Mouse (Mus musculus) megakaryocyte progenitor cell, adult 5-6 weeks (primary cell): Measurements from ENCODE around the gene Prdm1. TPM values are rescaled to one million over a fixed set of nuclear protein-coding genes. Genes with fewer than 3 reads are reported as not detected.
A peak's percentile ranks its signal among the peaks of the same experiment; 100 is the strongest.

Source experiments
- ATAC-seq: replicated peaks from 2 replicates; pipeline ENCODE4 v1.8.0; 2016; ENCODE audit warnings: mild to moderate bottlenecking, moderate TSS enrichment, inconsistent platforms; ENCODE audit not compliant: poor library complexity
- total RNA-seq, 2 experiments: library from RNA; stranded (forward) in 1 of 2; stranded (reverse) in 1 of 2; fragments of 157-497, 149-512 nt in 1 of 2; fragments of 200-1000 nt in 1 of 2; gene quantifications; 2 replicates each; pipeline versions ENCODE4 v1.2.3 to v1.2.4; 2015 to 2017

Prdm1 gene
- total RNA-seq, 2 experiments from 2014 or later: 0.08 to 0.25 TPM

DNA sequence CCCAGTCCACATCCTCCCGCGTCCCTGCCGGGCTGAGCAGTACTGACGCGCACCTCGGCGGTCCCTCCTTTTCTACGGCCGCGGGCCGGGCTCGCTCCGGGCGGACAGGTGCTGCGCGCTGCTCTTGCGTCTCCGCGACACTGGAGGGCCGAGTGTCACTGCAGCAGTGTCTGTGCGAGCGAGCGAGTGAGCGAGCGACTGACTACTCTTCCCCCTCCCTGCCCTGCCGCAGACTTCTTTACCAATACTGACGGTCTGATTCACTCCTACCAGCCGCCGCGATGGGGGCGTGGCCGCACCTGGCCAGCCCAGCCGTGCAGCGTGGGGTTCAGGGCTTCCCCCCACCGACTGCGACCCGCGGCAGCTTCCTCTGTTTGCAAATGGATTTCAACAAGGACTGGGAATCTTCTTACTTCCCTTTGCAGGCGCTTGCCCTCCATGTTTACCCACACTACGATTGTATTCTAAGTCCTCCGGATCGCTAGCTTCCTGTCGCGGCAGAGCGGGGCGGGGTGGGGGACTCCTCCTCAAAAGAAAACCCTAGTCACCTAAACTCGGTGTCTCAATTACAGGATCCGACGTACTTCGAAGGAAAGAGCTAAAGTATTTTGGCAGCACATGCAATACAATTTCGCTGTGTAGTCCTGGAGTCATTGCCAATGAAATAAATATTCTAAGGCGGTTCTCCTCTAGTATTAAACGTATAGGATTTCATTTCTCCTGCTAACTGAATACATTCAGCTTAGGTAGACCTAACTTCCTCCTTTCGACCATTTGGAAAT lies 69.6 kb downstream of the Prdm1 start:
- peak; percentile 88 for ATAC-seq

DNA sequence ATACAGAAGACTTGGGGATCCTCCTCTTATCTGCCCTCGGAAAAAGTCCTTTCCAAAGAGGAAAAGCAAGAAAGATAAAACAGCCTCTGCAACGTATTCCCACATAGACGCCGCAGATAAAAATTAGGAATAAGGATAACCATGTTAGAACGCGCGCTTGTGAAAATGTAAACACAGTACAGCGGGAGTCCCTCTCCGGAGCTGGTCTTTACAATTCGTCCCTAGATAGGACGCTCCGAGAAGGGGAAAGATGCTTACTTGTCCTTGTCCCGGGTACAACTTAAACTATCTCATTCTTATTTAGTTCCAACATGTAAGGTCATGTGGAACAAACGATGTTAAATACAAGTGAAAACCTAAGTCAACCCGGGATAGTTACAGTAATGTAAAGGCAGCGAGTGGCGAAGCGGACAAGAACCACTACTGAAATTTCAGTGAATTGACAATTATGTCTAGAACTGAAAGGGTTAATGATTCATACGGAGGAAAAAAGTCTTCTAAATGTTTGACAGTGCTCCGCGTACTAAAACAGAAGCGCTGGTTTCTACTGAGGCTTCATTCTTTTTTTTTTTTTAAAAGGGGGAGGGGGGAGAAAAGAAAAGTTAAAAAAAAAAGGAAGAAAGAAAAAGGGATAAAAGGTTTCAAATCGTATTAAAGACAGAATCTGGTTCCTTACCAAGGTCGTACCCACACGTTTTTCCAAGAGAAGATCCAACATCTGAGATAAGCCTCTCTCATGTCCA lies 70.3 kb downstream of the Prdm1 start:
- ATAC-seq: no peak

DNA sequence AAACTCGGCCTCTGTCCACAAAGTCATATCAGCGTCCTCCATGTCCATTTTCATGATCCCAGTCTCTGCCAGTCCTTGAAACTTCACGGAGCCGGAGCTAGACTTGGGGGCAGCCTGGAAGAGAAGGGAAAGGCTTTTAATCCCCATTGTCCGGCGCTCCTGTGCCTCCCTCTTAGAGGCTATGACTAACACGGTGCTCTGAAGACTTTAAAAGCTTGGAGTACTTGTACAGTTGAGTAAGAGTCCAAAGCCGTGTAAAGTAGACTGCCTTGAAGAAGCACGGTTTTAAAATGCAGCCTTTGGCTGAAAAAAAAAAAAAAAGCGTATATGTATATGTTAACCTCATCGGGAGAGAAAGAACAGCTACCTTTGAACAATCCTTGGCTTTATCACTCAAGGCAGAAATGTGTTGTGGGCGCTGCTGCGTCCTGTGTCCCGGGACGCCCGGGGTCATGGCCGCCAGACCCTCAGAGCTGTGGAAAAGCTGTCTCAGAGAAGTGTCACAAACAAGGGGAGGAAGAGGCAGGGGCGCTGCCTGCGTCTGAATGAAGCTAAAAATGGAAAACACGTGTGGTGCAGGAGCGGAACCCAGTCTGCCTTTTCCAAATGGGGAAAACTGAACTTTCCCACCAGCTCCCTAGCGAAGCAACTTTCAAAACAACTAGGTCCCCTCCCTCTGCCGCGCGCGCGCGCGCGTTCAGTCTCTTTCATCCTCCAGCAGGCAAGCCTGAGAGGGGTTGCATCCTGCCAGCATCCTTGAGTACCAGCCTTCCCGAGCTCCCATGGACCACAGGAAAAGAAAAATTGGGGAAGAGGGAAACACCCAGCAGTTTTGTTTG lies 71.3 kb downstream of the Prdm1 start:
- no peak for ATAC-seq

DNA sequence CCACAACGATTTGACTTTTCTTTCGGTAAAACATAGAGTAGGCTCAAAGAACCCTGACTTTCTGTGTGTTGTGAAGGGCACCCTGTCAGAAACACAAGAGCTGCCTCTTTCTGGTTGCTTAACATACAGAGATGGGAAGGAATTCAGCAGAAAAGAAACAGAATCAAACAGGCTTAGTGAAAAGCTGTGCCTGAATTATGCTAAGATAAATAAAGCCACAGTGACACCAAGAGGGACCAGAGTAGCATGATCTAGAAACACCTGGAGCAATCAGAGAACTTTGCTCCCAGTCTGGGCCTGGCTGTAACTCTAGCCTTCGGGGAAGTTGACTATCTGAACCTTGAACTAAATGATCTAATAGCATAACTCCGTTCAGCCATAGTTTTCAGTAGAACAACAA lies 73.5 kb downstream of the Prdm1 start:
- ATAC-seq: no peak

- no peak for ATAC-seq
Measured at GRCm38 (mm10) chr10:44454111-44454510, 74.2 kb downstream of the Prdm1 start.

DNA sequence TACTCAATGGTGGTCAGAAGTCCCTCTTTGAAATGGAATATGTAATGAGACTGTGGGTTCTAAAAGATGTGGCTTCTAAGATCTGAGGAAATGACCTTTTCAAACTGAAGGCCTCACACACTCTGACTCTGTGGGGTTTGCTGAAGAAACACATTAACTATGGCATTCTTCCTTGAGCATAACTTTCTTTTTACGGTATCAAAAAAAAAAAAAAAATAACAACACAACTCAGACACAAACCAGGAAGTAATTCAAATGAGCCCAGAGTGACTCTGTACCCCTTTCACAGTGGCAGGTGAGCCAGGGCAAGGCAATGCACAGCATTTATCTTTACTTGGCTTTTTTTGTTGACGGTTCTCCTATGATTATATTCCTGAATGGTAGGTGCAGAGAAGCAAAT lies 77.5 kb downstream of the Prdm1 start:
- no peak for ATAC-seq

- no peak for ATAC-seq
Measured at GRCm38 (mm10) chr10:44450108-44450507, 78.2 kb downstream of the Prdm1 start.

- ATAC-seq: peak; percentile 37
Measured at GRCm38 (mm10) chr10:44449666-44450065, 78.6 kb downstream of the Prdm1 start.

DNA sequence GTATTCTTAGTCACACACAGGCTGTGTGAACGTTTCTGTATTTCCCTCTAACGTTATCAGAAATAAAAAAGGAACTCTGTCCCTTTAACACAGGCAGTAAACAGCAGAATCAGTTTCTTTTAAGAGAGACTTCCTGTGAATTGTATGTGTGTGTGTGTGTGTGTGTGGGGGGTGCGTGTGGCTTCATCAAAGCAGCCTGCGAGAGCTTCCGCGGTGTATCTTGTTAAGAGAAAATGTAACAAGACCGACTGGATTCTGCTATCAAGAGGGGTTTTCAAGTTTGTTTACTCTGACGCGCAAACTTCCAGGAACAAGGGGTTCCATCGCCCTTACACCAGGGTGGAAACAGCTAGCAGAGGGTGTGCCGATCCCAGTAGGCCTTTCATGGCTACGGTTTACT lies 80.1 kb downstream of the Prdm1 start:
- ATAC-seq: peak; percentile 80

DNA sequence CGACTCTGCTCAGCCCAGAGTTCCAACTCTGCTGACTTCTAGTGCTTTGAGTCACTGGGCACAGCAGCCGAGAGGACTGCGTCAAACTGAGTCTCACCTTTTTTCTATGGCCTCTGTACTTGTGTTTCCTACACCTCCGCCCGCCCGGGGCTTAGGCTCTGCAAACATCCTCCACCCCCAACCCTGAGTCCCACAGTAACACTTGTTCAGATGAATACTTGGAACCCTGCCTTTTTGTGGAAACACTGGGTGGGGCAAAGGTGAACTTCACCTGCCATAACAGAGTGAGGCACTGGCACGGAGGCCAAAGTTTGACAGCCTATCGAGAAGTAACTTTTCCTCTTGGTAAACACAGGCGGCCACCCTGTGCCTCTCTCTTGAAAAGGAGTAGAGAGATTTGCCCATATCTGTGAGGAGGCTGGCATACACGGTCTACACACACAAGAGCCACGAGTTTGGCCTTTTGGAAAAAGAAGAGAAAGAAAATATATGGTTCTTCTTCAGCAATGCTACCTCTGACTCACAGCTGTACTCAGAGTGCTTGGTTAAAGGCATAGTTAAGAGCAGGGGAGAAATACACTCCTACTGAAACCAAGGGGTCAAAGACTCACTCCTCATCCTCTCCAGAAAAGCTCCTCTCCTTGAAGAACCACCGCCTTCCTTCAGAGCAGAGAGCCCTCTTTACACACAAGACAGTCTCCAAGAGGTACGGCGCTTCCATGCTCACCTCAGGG lies 80.7 kb downstream of the Prdm1 start:
- no peak for ATAC-seq

GRCm38 (mm10) chr10:44447001-44447400 lies 81.3 kb downstream of the Prdm1 start:
- ATAC-seq: no peak

- ATAC-seq: no peak
Measured at GRCm38 (mm10) chr10:44444415-44444814, 83.9 kb downstream of the Prdm1 start.

- no peak for ATAC-seq
Measured at GRCm38 (mm10) chr10:44443696-44444095, 84.6 kb downstream of the Prdm1 start.

GRCm38 (mm10) chr10:44439732-44440131 lies 88.6 kb downstream of the Prdm1 start:
- ATAC-seq: 0 out of 2 replicates have a peak, but pooled peaks have one; percentile 15

- ATAC-seq: no peak
Measured at GRCm38 (mm10) chr10:44437614-44438013, 90.7 kb downstream of the Prdm1 start.

DNA sequence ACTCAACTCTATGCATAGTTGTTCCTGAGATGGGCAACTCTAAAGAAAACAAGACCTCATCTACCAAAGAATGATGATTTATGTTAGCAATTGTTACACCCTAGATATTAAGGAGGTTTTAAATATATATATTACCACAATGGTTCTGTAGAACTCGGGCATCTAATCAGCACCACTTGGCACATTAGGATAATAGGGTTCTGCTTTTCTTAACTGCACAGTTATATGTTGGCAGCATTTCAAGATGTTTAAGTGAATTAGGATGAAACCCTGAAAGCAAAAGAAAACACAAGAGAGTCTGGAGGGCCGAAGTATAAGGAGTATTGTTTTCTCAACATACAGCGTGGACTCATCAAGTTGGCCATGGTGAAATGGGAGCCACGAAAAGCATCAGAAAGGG lies 92.3 kb downstream of the Prdm1 start:
- ATAC-seq: no peak

- ATAC-seq: peak; percentile 94
Measured at GRCm38 (mm10) chr10:44434702-44435181, 93.6 kb downstream of the Prdm1 start.

GRCm38 (mm10) chr10:44432235-44432634 lies 96.1 kb downstream of the Prdm1 start:
- ATAC-seq: no peak

DNA sequence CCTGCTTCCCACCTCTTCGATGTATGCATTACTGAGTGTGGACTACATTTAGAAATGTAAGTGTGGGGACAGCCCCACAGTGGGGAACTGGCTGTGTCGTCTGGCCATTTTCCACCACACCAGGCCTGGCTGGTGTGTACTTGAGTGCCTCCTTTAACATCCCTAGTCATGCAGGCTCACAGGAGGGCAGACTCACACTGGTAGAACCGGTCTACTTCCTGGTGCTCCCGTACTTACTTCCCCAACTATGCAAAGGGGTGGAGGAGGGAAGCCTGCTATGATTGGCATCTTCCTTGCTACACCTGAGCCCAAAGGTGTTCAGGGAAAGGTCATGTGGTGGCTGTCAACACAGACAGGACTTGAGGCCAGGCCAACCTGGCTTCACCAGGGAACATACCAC lies 96.6 kb downstream of the Prdm1 start:
- ATAC-seq: no peak

GRCm38 (mm10) chr10:44429177-44429888 lies 99.0 kb downstream of the Prdm1 start:
- no peak for ATAC-seq
